Mouse (Mus musculus): ENCODE measurements around the gene Ing3. TPM values are rescaled to one million over a fixed set of nuclear protein-coding genes. Genes with fewer than 3 reads are reported as not detected.

Gene Ing3
- polyA plus RNA-seq (2012; rRNA removed) = 0.40 and 0.90 TPM in 2 replicates

GRCm38 (mm10) chr6:21949226-21949731 is at the start of gene Ing3:
Ing3 (plus strand) TSS chr6:21949571.

GRCm38 (mm10) chr6:21985732-21986540 is 36.6 kb downstream of the Ing3 start, which contains the start of gene Cped1:
Cped1 (plus strand) TSS chr6:21985916.

Other genes with a start within 250 kb of the Ing3 start
- 0.82 and 0.84 TPM in 2 replicates for gene Tspan12, start 97.1 kb upstream of the Ing3 start, polyA plus RNA-seq (2012; rRNA removed)
- gene Cped1, start 36.3 kb downstream of the Ing3 start, polyA plus RNA-seq (2012; rRNA removed) = 0.87 and 1.3 TPM in 2 replicates